Mouse (Mus musculus) activated CD4-positive, CD25-positive, alpha-beta regulatory T cell, adult 4 months (primary cell): ENCODE data around the gene Ihh. TPM values are rescaled to one million over a fixed set of nuclear protein-coding genes. Genes with fewer than 3 reads are reported as not detected.

Experiments used
- ATAC-seq: one replicate; pipeline ENCODE4 v1.8.0; 2017
- polyA plus RNA-seq, 2 experiments: library from polyadenylated mRNA; unstranded; fragments of 100-300 nt; shearing (Covaris generic); gene quantifications; one replicate each; pipeline ENCODE4 v1.2.1; 2017

The Ihh gene
- polyA plus RNA-seq, 2 experiments from 2014 or later, result not detected

- ATAC-seq, result no peak
Observed at GRCm38 (mm10) chr1:74941651-74942360, 9.7 kb downstream of the Ihh start.

- no peak for ATAC-seq
Observed at GRCm38 (mm10) chr1:74939762-74940161, 11.7 kb downstream of the Ihh start.

- no peak for ATAC-seq
Observed at GRCm38 (mm10) chr1:74936221-74936830, 15.1 kb downstream of the Ihh start.

- ATAC-seq, result no peak
Observed at GRCm38 (mm10) chr1:74935402-74935801, 16.1 kb downstream of the Ihh start, which contains the start of gene Cfap65. Gene Cfap65 (minus strand): TSS chr1:74935599.

GRCm38 (mm10) chr1:74927621-74928296 lies 23.7 kb downstream of the Ihh start:
- ATAC-seq, result no peak

GRCm38 (mm10) chr1:74926721-74927120 lies 24.8 kb downstream of the Ihh start:
- ATAC-seq, result no peak

- ATAC-seq, result no peak
Observed at GRCm38 (mm10) chr1:74924464-74924863, 27.0 kb downstream of the Ihh start.

- ATAC-seq, result no peak
Observed at GRCm38 (mm10) chr1:74915706-74916105, 35.8 kb downstream of the Ihh start.

- ATAC-seq, result no peak
Observed at GRCm38 (mm10) chr1:74902191-74902590, 49.3 kb downstream of the Ihh start.

- no peak for ATAC-seq
Observed at GRCm38 (mm10) chr1:74901686-74902085, 49.8 kb downstream of the Ihh start.

- no peak for ATAC-seq
Observed at GRCm38 (mm10) chr1:74900341-74901285, 50.9 kb downstream of the Ihh start.

GRCm38 (mm10) chr1:74898656-74899431 lies 52.6 kb downstream of the Ihh start:
- ATAC-seq, result no peak

- no peak for ATAC-seq
Observed at GRCm38 (mm10) chr1:74897976-74898375, 53.5 kb downstream of the Ihh start.

Other genes starting within 250 kb of the Ihh start
- gene Cyp27a1, start 238.1 kb downstream of the Ihh start, polyA plus RNA-seq, result under 1 TPM in 1 of 2 experiments, not detected in 1; 0.33 TPM
- gene Prkag3, start 202.5 kb downstream of the Ihh start, polyA plus RNA-seq, result not detected
- not detected for gene Wnt6, start 179.8 kb downstream of the Ihh start, polyA plus RNA-seq
- gene Wnt10a, start 160.2 kb downstream of the Ihh start, polyA plus RNA-seq, result under 1 TPM in 1 of 2 experiments, not detected in 1; 0.53 TPM
- not detected for gene Cdk5r2, start 96.7 kb downstream of the Ihh start, polyA plus RNA-seq
- gene Fev, start 66.3 kb downstream of the Ihh start, polyA plus RNA-seq, result not detected
- gene Cryba2, start 58.5 kb downstream of the Ihh start, polyA plus RNA-seq, result not detected
- gene Cfap65, start 16.1 kb downstream of the Ihh start, polyA plus RNA-seq, result under 1 TPM in 1 of 2 experiments, not detected in 1; 0.07 TPM
- gene Nhej1, start 173.5 kb upstream of the Ihh start, polyA plus RNA-seq, result 1 to 10 TPM; 5.4 to 6.3 TPM
- under 1 TPM in 1 of 2 experiments, not detected in 1; 0.46 TPM for gene Slc23a3, start 182.2 kb upstream of the Ihh start, polyA plus RNA-seq
- 100 to 1,000 TPM; 114 to 125 TPM for gene Cnppd1, start 191.0 kb upstream of the Ihh start, polyA plus RNA-seq
- 10 to 100 TPM; 15.1 to 27.4 TPM for gene Retreg2, start 191.1 kb upstream of the Ihh start, polyA plus RNA-seq
- gene Zfand2b, start 217.0 kb upstream of the Ihh start, polyA plus RNA-seq, result 10 to 100 TPM; 52.2 to 58.8 TPM
- 1 to 10 TPM; 1.4 to 2.8 TPM for gene Abcb6, start 228.7 kb upstream of the Ihh start, polyA plus RNA-seq
- 10 to 100 TPM; 14.1 to 17.1 TPM for gene Ankzf1, start 240.5 kb upstream of the Ihh start, polyA plus RNA-seq
- gene Atg9a, start 240.5 kb upstream of the Ihh start, polyA plus RNA-seq, result 1 to 10 TPM; 9.9 TPM